Mouse (Mus musculus): ENCODE measurements around the gene Blvrb. TPM values are rescaled to one million over a fixed set of nuclear protein-coding genes. Genes with fewer than 3 reads are reported as not detected.
A peak's percentile ranks its signal among the peaks of the same experiment; 100 is the strongest.

Gene Blvrb
- total and polyA plus RNA-seq, 3 experiments: 210 to 245 TPM; not detected in 1

DNA sequence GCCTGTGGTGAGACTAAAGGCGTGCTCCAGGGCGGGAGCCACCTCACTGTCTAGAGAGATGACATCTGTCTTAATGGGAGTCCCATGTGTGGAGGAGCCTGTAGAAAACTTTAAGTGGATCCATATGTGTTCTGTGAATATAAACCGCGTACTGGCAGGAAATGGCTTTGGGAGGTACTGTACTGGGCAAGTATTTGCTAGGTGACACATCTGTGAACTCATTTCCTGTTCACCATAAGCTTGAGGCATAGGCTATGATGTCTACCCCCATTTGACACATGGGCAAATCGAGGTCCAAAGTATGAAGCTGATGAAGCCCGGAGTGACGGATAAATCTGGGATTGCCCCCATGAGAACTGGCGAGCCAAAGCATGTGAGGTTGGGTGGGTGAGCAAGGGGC, 40.0 kb upstream of the Blvrb start:
- Histone ChIP-seq H3K36me3 (ENCODE audit: control insufficient read depth in 1 of 2, insufficient read depth in 2 of 2, low read length in 2 of 2) (no peaks in the 10 kb centered on the region), H3K27ac (ENCODE audit: control insufficient read depth, low read depth, low read length) (no peak overlapping the region), H3K9ac (ENCODE audit: control insufficient read depth, low read depth, low read length, poor library complexity, severe bottlenecking) (no peak overlapping the region), H3K9me3 (replicated peaks; ENCODE audit: insufficient read depth, low read length) (no peaks in the 10 kb centered on the region), H3K4me1 (ENCODE audit: control insufficient read depth in 1 of 2, insufficient read depth in 2 of 2, low read length in 2 of 2) (no peaks in the 10 kb centered on the region), H3K4me3 (ENCODE audit: control insufficient read depth in 1 of 2, insufficient read depth in 1 of 2, low read depth in 2 of 2, low read length in 2 of 2) (no peak overlapping the region), H3K79me2 (ENCODE audit: control insufficient read depth, insufficient read depth, low read length, poor library complexity) (no peaks in the 10 kb centered on the region), H3K27me3 (ENCODE audit: control insufficient read depth in 1 of 2, insufficient read depth in 2 of 2, low read length in 2 of 2) (no peaks in the 10 kb centered on the region; a peak in 1 of 4 replicates)
- no peak for DNase-seq (ENCODE audit: low read depth, low spot score)
- TF ChIP-seq TCF12 (IDR thresholded peaks at IDR 0.05; ENCODE audit: low read depth, low read length): no peak
- no peak for TF ChIP-seq ZNF384 (IDR thresholded peaks at IDR 0.05; ENCODE audit: low read depth, low read length)
- no peak for TF ChIP-seq HCFC1 (IDR thresholded peaks at IDR 0.05; ENCODE audit: low read depth, low read length)

DNA sequence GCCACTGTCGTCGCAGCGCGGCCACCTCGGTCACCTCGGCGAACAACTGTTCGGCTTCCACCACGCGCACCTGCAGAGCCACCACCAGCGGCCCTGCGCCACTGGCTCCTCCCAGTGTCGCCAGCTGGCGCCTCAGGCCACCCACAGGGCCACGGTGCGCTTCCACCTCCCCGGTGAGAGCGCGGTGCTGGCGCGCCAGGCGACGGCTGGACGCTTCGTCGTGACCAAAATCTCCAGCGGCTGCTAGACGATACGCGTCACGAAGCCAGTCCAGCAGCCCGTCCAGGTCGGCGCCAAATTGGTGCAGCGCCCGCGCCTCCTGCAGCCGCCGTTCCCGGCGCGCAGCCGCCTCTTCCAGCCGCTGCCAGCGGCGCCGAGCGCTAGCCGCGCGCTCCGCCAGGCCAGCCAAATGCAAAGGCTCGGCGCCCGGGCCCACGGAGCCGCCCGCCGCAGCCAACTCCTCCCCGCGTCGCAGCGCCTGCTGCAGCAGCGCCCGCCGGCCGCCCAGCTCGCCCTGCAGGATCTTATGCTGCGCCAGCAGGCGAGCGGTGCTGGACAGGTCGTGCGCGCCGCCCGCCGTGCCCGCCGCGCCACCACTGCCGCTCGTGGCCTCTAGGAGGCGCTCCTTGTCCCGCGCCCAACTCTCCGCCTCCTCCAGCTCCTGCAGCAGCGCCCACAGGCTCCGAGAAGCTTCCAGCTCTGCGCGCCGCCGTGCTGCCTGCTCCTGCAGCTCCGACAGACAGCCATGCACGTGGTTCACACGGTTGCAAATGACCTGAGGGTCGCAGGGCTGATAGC, 39.2 kb upstream of the Blvrb start:
- no peak overlapping the region for H3K9ac ChIP-seq (ENCODE audit: control insufficient read depth, low read depth, low read length, poor library complexity, severe bottlenecking)
- TF ChIP-seq NELFE (IDR thresholded peaks at IDR 0.05; ENCODE audit: low read depth, low read length): no peak
- no peak for TF ChIP-seq TAL1 (IDR thresholded peaks at IDR 0.05; ENCODE audit: low read length)
- no peak for TF ChIP-seq E2F4 (IDR thresholded peaks at IDR 0.05; ENCODE audit: borderline replicate concordance, low read depth, low read length)
- TF ChIP-seq CTCF (IDR thresholded peaks at IDR 0.05 in 2 of 3, conservative IDR thresholded peaks at IDR 0.05 in 1 of 3; ENCODE audit: control insufficient read depth in 1 of 3, insufficient read depth in 1 of 3, low read depth in 2 of 3, low read length in 3 of 3, poor library complexity in 1 of 3, severe bottlenecking in 1 of 3): peak in 1 of 3 experiments; percentile 16; a peak in 1 of 6 replicates
- TF ChIP-seq MYB (IDR thresholded peaks at IDR 0.05; ENCODE audit: low read depth, low read length): no peak
- no peaks in the 10 kb centered on the region for H3K4me1 ChIP-seq (ENCODE audit: control insufficient read depth in 1 of 2, insufficient read depth in 2 of 2, low read length in 2 of 2)
- H3K4me3 ChIP-seq (ENCODE audit: control insufficient read depth in 1 of 2, insufficient read depth in 1 of 2, low read depth in 2 of 2, low read length in 2 of 2): no peak overlapping the region
- H3K27me3 ChIP-seq (ENCODE audit: control insufficient read depth in 1 of 2, insufficient read depth in 2 of 2, low read length in 2 of 2): no peaks in the 10 kb centered on the region; a peak in 1 of 4 replicates
- H3K27ac ChIP-seq (ENCODE audit: control insufficient read depth, low read depth, low read length): no peak overlapping the region
- H3K79me2 ChIP-seq (ENCODE audit: control insufficient read depth, insufficient read depth, low read length, poor library complexity): no peaks in the 10 kb centered on the region
- H3K36me3 ChIP-seq (ENCODE audit: control insufficient read depth in 1 of 2, insufficient read depth in 2 of 2, low read length in 2 of 2): no peaks in the 10 kb centered on the region
- DNase-seq (ENCODE audit: low read depth, low spot score): no peak
- no peaks in the 10 kb centered on the region for H3K9me3 ChIP-seq (replicated peaks; ENCODE audit: insufficient read depth, low read length)

DNA sequence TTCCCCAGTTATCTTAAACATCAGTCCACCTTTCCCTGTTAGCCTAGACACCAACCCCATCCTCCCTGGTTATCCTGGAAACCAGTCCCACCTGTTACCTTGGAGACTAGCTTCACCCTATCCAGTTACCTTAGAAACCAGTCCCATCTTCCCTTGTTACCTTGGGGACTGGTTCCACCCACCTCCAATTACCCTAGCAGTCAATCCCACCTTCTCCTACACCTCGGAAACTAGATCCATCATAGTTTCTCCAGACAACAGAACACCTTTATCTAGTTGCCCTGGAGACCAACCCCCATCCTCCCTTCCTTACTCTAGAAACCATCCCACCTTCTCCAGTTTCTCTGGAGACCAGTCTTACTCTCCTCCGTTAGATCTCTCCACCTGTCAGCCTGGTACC, 30.6 kb upstream of the Blvrb start:
- Histone ChIP-seq H3K27ac (ENCODE audit: control insufficient read depth, low read depth, low read length) (no peak overlapping the region), H3K79me2 (ENCODE audit: control insufficient read depth, insufficient read depth, low read length, poor library complexity) (no peaks in the 10 kb centered on the region), H3K9ac (ENCODE audit: control insufficient read depth, low read depth, low read length, poor library complexity, severe bottlenecking) (no peak overlapping the region), H3K4me1 (ENCODE audit: control insufficient read depth in 1 of 2, insufficient read depth in 2 of 2, low read length in 2 of 2) (no peaks in the 10 kb centered on the region), H3K27me3 (ENCODE audit: control insufficient read depth in 1 of 2, insufficient read depth in 2 of 2, low read length in 2 of 2) (no peaks in the 10 kb centered on the region; a peak in 1 of 4 replicates), H3K36me3 (ENCODE audit: control insufficient read depth in 1 of 2, insufficient read depth in 2 of 2, low read length in 2 of 2) (no peaks in the 10 kb centered on the region), H3K9me3 (replicated peaks; ENCODE audit: insufficient read depth, low read length) (no peaks in the 10 kb centered on the region), H3K4me3 (ENCODE audit: control insufficient read depth in 1 of 2, insufficient read depth in 1 of 2, low read depth in 2 of 2, low read length in 2 of 2) (no peak overlapping the region)
- DNase-seq (ENCODE audit: low read depth, low spot score): no peak
- no peak for TF ChIP-seq MAZ (IDR thresholded peaks at IDR 0.05; ENCODE audit: low read depth, low read length)
- TF ChIP-seq POLR2AphosphoS5 (IDR thresholded peaks at IDR 0.05; ENCODE audit: borderline replicate concordance, low read depth, low read length): no peak
- no peak for TF ChIP-seq USF2 (IDR thresholded peaks at IDR 0.05; ENCODE audit: borderline replicate concordance in 1 of 2, insufficient read depth in 1 of 2, low read depth in 1 of 2, low read length in 2 of 2)
- no peak for TF ChIP-seq RCOR1 (IDR thresholded peaks at IDR 0.05; ENCODE audit: low read depth, low read length)
- TF ChIP-seq POLR2A (IDR thresholded peaks at IDR 0.05; ENCODE audit: control insufficient read depth in 1 of 2, insufficient read depth in 1 of 2, low read depth in 1 of 2, low read length in 2 of 2, poor library complexity in 1 of 2): no peak
- no peak for TF ChIP-seq GATA1 (IDR thresholded peaks at IDR 0.05; ENCODE audit: low read depth, low read length)
- TF ChIP-seq ETS1 (IDR thresholded peaks at IDR 0.05; ENCODE audit: low read depth, low read length): no peak
- no peak for TF ChIP-seq GABPA (IDR thresholded peaks at IDR 0.05; ENCODE audit: low read depth, low read length)
- no peak for TF ChIP-seq CHD1 (IDR thresholded peaks at IDR 0.05; ENCODE audit: low read depth, low read length)
- TF ChIP-seq TAL1 (IDR thresholded peaks at IDR 0.05; ENCODE audit: low read length): no peak
- no peak for TF ChIP-seq SIN3A (IDR thresholded peaks at IDR 0.05; ENCODE audit: low read length)
- TF ChIP-seq CTCF (IDR thresholded peaks at IDR 0.05 in 2 of 3, conservative IDR thresholded peaks at IDR 0.05 in 1 of 3; ENCODE audit: control insufficient read depth in 1 of 3, insufficient read depth in 1 of 3, low read depth in 2 of 3, low read length in 3 of 3, poor library complexity in 1 of 3, severe bottlenecking in 1 of 3): no peak
- TF ChIP-seq UBTF (IDR thresholded peaks at IDR 0.05; ENCODE audit: borderline replicate concordance, insufficient read depth, low read depth, low read length): no peak
- no peak for TF ChIP-seq ZC3H11A (IDR thresholded peaks at IDR 0.05; ENCODE audit: low read depth, low read length)
- no peak for TF ChIP-seq MAFK (IDR thresholded peaks at IDR 0.05; ENCODE audit: borderline replicate concordance, low read depth, low read length)
- no peak for TF ChIP-seq RAD21 (IDR thresholded peaks at IDR 0.05; ENCODE audit: low read depth, low read length)
- TF ChIP-seq BHLHE40 (IDR thresholded peaks at IDR 0.05; ENCODE audit: borderline replicate concordance, low read depth, low read length): no peak
- no peak for TF ChIP-seq E2F4 (IDR thresholded peaks at IDR 0.05; ENCODE audit: borderline replicate concordance, low read depth, low read length)
